Mouse (Mus musculus): ENCODE results near the gene Gm27021. TPM values are rescaled to one million over a fixed set of nuclear protein-coding genes. Genes with fewer than 3 reads are reported as not detected.

Gene Gm27021
- polyA plus RNA-seq, 1 experiment: not detected

DNA sequence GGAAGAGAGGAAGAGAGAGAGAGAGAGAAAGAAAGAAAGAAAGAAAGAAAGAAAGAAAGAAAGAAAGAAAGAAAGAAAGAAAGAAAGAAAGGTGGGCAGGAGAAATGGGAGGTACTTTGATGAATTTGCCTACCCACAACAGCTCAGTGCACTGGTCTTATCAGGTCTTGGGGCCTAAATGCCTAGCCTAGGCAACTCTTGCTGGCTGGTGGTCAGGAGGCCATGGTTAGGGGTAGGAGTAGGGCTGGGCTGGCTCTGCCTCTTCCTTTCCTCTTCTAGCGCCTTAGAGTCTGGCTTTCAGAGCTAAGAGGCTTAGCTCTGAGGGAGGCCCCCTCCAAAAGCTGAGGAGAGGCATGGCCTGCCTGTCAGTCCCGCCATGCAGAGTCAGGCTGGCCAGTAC is 44.3 kb downstream of the Gm27021 start:
- Histone ChIP-seq H3K27ac (ENCODE audit: insufficient read depth, low read depth, low read length) (no peak overlapping the region), H3K4me3 (ENCODE audit: insufficient read depth, low read depth, low read length) (no peak overlapping the region), H3K4me1 (ENCODE audit: control insufficient read depth, insufficient read depth, low read length) (peaks cover 2% of the 10 kb centered on the region; the same call in 1 of the 2 replicates)
- TF ChIP-seq CTCF (IDR thresholded peaks at IDR 0.05; ENCODE audit: insufficient read depth, low read depth, low read length) (no peak), POLR2A (IDR thresholded peaks at IDR 0.05; ENCODE audit: insufficient read depth, low read depth, low read length) (no peak)
- 85% methylated on average over 2 of the region's 2 CpGs for WGBS

DNA sequence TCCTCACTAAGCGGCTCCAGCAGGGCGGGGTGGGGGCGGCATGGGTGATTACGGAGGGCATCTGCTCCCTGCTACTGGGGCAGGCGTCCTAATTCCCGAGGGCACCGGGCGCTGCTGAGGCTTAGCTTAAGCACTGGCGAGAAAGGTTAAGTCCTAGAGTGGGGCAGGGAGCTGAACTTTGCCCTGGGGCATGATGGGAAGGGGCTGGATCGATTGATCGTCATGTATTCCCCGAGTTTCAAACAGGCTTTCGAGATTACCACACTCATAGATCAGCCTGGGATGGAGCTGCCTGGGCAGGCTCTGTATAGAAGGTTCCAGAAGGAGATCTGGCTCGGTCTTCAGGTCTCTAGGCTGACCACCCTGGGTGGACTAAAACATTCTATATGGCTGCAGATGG is 45.7 kb downstream of the Gm27021 start:
- TF ChIP-seq CTCF (IDR thresholded peaks at IDR 0.05; ENCODE audit: insufficient read depth, low read depth, low read length): no peak
- no peak for TF ChIP-seq POLR2A (IDR thresholded peaks at IDR 0.05; ENCODE audit: insufficient read depth, low read depth, low read length)
- WGBS: 87% methylated on average over 14 of the region's 14 CpGs
- Histone ChIP-seq H3K4me3 (ENCODE audit: insufficient read depth, low read depth, low read length) (no peak overlapping the region), H3K4me1 (ENCODE audit: control insufficient read depth, insufficient read depth, low read length) (peaks cover 8% of the 10 kb centered on the region), H3K27ac (ENCODE audit: insufficient read depth, low read depth, low read length) (no peak overlapping the region)

- WGBS: 75% methylated on average over 7 of the region's 7 CpGs
- peaks cover 17% of the 10 kb centered on the region for H3K4me1 ChIP-seq (ENCODE audit: control insufficient read depth, insufficient read depth, low read length)
- no peak overlapping the region for H3K4me3 ChIP-seq (ENCODE audit: insufficient read depth, low read depth, low read length)
- TF ChIP-seq POLR2A (IDR thresholded peaks at IDR 0.05; ENCODE audit: insufficient read depth, low read depth, low read length) (no peak), CTCF (IDR thresholded peaks at IDR 0.05; ENCODE audit: insufficient read depth, low read depth, low read length) (no peak)
- peak overlapping the region; percentile 81 for H3K27ac ChIP-seq (ENCODE audit: insufficient read depth, low read depth, low read length)
These were observed 47.4 kb downstream of the Gm27021 start for GRCm38 (mm10) chr8:120620441-120620840.

- TF ChIP-seq POLR2A (IDR thresholded peaks at IDR 0.05; ENCODE audit: insufficient read depth, low read depth, low read length) (no peak), CTCF (IDR thresholded peaks at IDR 0.05; ENCODE audit: insufficient read depth, low read depth, low read length) (no peak)
- WGBS: 55% methylated on average over 11 of the region's 11 CpGs
- Histone ChIP-seq H3K27ac (ENCODE audit: insufficient read depth, low read depth, low read length) (peak overlapping the region; percentile 81), H3K4me1 (ENCODE audit: control insufficient read depth, insufficient read depth, low read length) (peaks cover 17% of the 10 kb centered on the region), H3K4me3 (ENCODE audit: insufficient read depth, low read depth, low read length) (no peak overlapping the region)
These were observed 48.4 kb downstream of the Gm27021 start for GRCm38 (mm10) chr8:120619235-120620180.

- Histone ChIP-seq H3K4me3 (ENCODE audit: insufficient read depth, low read depth, low read length) (no peak overlapping the region), H3K27ac (ENCODE audit: insufficient read depth, low read depth, low read length) (no peak overlapping the region; the same call in 1 of the 2 replicates), H3K4me1 (ENCODE audit: control insufficient read depth, insufficient read depth, low read length) (peaks cover 17% of the 10 kb centered on the region)
- TF ChIP-seq CTCF (IDR thresholded peaks at IDR 0.05; ENCODE audit: insufficient read depth, low read depth, low read length) (peak; percentile 76), POLR2A (IDR thresholded peaks at IDR 0.05; ENCODE audit: insufficient read depth, low read depth, low read length) (no peak)
- WGBS: 0% methylated on average over 6 of the region's 6 CpGs
These were observed 49.8 kb downstream of the Gm27021 start for GRCm38 (mm10) chr8:120618110-120618509.

DNA sequence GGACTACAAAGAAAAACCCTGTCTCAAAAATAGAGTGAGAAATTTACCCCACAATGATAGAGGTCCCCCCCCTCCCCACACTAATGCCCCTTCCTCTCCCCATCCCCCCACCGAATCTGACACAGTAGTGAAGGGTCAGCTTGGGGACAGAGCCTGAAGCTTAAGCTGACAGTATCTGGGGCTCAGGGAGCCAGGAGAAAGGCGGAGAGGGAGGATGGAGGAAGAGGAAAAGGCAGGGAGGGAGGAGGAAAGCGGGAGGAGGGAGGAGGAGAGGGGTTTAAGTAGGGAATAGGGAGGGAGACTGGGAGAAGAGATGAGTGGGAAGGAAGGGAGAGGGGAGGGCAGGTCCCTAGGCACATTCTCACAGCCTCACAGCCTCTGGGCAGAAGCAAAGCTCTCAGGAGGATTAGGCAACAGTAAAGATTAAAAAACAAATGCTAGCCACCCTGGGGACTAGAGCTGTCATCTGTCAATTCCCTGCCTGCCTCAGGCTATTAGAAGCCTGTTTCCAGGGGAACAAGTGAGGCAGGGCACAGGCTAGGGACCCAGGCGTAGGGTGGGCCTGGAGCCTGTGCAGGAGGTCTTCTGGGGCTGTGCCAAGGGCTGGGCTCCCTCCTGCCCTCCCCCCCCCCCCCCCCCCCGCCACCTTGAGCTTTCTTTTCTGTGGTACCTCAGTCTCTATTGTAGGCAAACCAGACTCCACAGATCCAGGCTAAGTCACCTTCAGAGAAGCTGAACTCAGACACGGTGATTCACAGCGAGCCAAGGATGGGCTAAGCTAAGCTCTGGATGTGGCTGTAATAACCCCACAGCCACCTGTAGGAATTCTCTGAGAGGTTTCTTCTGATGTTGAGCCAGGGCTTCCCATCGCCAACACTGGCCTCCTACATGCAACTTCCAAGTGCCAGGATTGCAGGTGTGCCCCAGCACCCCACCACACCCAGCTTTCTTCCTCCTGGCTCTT is 50.9 kb downstream of the Gm27021 start:
- H3K4me1 ChIP-seq (ENCODE audit: control insufficient read depth, insufficient read depth, low read length): peaks cover 17% of the 10 kb centered on the region
- WGBS: 41% methylated on average over 7 of the region's 8 CpGs
- TF ChIP-seq CTCF (IDR thresholded peaks at IDR 0.05; ENCODE audit: insufficient read depth, low read depth, low read length) (no peak), POLR2A (IDR thresholded peaks at IDR 0.05; ENCODE audit: insufficient read depth, low read depth, low read length) (no peak)
- no peak overlapping the region for H3K27ac ChIP-seq (ENCODE audit: insufficient read depth, low read depth, low read length)
- H3K4me3 ChIP-seq (ENCODE audit: insufficient read depth, low read depth, low read length): no peak overlapping the region

DNA sequence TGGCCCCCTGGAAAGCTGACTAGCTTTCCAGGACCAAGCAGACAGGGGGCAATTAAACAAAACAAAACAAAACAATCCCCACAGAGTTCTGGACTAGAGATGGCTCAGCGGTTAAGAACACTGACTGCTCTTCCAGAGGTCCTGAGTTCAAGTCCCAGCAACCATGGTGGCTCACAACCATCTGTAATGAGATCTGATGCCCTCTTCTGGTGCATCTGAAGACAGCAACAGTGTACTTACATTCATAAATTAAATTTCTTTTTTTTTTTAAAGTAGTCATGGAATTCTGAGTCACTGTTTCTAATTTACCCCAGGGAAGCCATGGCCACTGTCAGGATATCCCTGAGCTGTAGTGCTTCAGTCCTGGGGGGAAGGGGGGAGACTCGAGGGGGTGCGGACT is 53.4 kb downstream of the Gm27021 start:
- Histone ChIP-seq H3K27ac (ENCODE audit: insufficient read depth, low read depth, low read length) (no peak overlapping the region), H3K4me1 (ENCODE audit: control insufficient read depth, insufficient read depth, low read length) (peaks cover 17% of the 10 kb centered on the region), H3K4me3 (ENCODE audit: insufficient read depth, low read depth, low read length) (no peak overlapping the region)
- 88% methylated on average over 3 of the region's 3 CpGs for WGBS
- TF ChIP-seq CTCF (IDR thresholded peaks at IDR 0.05; ENCODE audit: insufficient read depth, low read depth, low read length) (no peak), POLR2A (IDR thresholded peaks at IDR 0.05; ENCODE audit: insufficient read depth, low read depth, low read length) (no peak)

GRCm38 (mm10) chr8:120610824-120611223 is 57.1 kb downstream of the Gm27021 start:
- TF ChIP-seq POLR2A (IDR thresholded peaks at IDR 0.05; ENCODE audit: insufficient read depth, low read depth, low read length): no peak
- TF ChIP-seq CTCF (IDR thresholded peaks at IDR 0.05; ENCODE audit: insufficient read depth, low read depth, low read length): no peak
- Histone ChIP-seq H3K4me3 (ENCODE audit: insufficient read depth, low read depth, low read length) (no peak overlapping the region), H3K4me1 (ENCODE audit: control insufficient read depth, insufficient read depth, low read length) (no peaks in the 10 kb centered on the region), H3K27ac (ENCODE audit: insufficient read depth, low read depth, low read length) (no peak overlapping the region)
- WGBS: 82% methylated on average over 6 of the region's 6 CpGs

All from olfactory bulb, adult 2 months (tissue).